Mouse (Mus musculus) frontal cortex, postnatal 25 days (tissue): ENCODE measurements around the gene Hhat.

Experiments
- DNase-seq, 2 experiments: peaks; one replicate each; pipeline ENCODE4 v3.0.0; 2022; ENCODE audit warnings: low spot score in 2 of 2

Gene Hhat

DNA sequence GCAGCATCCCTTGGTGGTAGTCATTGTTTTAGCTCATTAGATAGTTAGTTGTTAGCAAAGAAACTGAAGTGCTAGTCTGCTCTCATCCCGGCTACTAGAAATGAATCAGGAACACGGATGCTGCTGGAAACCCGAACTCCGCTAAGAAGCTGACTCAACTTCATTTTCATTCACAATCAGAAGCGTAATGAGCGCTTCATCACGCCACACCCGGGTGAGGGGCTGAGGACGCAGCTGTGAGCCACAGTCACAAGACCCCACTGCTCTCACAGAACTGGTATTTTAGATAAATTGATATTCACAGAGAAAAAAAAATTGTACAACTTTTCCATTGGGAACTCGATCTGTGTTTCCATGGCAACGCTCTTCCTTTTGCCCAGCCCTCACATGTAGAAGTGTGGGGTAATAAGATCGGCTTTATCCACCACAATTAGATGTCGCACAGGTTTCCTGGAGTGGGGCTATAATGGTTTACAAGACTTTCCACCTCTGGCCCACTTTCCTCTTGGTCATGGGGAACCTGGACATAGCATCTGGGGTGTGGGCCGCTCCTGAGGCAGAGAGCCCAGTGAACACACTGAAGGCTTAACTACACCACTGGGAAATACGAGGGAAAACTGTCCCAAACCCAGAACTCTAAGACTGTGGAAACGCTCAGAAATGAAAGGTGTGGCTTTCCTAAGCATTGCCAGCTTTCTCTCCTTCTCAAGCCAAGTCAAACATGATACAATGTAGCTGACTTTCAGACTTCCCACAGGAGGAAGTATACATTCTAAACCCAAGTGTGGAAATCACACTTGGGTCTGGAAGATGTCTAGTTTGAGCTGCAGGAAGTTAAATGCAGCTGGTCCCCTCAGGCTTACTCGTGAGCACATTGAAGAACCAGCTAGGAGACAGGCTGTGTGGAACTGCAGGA is 14.3 kb upstream of the Hhat start:
- no peak for DNase-seq

DNA sequence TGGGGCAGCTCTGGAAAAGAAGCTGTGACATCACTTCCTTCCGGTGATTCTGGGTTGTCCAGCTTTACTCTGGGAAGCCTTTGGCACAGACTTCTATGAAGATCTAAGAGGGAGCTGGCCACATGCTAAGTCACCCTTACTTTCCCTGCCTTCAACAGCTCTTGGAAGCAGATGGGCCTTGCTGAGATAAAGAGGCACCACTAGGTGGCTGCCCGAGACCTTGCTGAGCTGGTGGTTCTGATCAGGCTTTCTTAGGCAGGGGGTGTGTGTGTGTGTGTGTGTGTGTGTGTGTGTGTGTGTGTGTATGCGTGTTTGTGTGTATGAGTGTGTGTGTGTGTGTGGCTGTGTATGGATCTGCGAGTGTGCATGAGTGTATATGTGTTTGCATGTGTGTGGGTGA is 13.4 kb upstream of the Hhat start:
- DNase-seq = peak in 1 of 2 experiments; percentile 36

DNA sequence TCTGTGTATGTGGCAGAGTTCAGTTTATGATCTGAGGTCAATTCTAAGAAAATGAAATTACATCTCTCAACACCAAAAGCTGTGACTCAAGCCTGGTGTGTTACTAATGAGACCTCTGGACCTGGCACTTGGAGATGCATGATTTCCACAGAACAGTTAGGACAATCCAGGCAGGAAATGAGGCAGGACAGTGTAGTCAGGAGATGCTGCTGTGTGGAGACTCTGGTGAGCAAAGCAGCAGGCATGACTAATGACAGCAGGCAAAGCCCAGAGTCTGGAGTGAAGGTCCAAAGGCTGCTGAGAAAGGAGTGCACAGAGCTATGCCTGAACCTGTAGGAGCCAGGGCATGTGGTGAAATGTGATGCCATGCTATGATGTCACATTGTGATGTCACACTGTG is 10.2 kb upstream of the Hhat start:
- DNase-seq = no peak

DNA sequence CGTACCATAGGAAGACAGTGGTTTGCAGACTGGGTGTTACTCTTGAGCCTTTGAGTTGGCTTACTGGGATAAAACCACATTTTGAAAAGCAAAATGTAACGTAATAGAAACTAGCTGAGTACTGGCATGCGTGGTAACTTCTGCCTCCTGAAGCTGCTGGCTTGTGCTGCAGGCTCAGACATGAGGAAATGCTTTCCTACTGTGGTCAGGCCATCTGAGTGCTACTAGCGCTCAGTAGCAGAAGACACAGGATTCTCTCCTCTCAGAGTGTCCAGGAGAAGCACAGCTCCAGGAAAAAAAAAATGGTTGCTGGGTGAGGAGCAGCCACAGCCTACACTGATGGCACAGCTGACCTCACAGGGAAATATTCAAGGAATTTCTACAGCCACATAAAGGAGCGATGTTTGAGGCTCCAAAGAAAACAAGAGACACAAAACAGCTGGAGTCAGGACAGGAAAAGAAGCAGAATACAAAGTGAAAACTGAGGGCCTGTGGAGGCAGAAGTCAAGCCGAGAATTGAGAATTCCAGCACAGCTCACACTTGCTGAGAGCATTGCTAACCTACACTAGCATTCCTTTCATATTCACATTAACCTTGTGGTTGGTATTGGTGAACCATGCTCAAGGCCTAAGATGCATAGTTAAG is 8.0 kb upstream of the Hhat start:
- no peak for DNase-seq

DNA sequence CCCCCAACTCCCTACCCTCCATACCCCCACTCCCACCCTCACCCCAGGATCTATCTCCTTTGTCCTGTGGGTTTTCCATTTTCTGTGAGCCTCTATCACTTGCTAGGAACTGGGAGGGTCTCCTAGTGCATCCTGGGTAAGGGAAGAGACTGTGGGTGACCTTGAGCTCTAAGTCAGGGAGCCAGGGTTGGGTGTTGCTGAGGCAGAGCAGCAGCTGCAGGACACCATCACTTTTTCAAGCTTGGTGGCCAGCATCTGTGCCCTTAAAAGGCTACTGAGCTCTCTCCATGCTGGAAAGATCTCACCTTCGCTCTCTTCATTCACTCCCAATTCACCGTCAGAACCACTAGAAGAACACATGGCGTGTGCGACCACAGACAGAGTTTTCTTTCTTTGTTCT is 7.2 kb upstream of the Hhat start:
- DNase-seq = no peak

DNA sequence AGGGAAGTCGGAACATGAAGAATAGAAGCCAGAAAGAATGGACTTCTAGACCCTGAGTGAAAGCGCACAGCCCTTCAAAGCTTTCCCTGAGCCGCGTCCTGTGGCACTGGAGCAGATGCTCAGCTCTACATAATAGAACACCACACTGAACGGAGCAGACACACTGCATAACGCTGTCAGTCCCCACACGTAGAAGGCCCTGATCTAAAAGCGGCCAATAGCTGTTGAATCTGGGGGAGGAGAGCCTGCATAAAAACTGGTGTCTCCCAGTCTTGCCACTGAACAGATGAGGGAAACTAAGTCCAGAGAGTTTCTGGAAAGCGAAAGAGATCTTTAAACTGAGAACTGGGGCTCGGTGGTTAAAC is 911 bp downstream of the Hhat start:
- DNase-seq = no peak

DNA sequence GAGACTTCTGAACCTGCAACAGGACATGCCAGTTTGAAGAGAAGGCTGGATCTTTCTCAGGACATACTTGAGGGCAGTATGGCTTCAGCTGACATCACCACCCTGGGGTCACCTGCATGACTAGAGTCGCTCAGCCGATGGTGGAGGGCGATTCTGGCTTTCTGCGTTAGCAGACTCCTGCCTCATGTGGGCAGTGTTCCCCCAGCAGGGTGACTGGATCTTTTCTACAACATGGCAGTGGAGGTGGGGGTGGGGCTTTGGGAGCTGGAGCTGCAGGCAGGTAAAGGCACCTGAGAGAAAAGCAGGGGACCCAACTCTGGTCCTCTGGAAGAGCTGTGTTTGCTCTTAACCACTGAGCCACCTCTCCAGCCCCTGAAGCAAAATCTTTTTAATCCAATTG is 5.5 kb downstream of the Hhat start:
- no peak for DNase-seq

DNA sequence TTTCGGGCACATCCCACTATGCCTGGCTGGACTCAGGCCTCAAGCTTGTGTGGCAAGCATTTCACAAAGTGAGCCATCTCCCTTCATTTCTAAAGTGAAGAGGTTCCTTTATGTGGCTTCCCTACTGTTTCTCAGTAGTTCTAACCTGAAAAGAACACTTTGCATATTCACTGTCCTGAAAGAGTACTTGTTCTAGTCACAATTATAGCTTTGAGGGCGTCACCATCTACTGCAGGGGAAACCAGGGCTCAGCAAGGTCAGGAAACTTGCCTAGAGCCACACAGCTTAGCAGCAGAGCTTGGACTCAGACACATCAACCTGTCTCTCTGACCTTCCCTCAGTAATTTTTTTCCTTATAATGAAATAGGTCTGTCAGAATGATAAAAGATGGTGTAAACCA is 6.5 kb downstream of the Hhat start:
- DNase-seq = no peak

DNA sequence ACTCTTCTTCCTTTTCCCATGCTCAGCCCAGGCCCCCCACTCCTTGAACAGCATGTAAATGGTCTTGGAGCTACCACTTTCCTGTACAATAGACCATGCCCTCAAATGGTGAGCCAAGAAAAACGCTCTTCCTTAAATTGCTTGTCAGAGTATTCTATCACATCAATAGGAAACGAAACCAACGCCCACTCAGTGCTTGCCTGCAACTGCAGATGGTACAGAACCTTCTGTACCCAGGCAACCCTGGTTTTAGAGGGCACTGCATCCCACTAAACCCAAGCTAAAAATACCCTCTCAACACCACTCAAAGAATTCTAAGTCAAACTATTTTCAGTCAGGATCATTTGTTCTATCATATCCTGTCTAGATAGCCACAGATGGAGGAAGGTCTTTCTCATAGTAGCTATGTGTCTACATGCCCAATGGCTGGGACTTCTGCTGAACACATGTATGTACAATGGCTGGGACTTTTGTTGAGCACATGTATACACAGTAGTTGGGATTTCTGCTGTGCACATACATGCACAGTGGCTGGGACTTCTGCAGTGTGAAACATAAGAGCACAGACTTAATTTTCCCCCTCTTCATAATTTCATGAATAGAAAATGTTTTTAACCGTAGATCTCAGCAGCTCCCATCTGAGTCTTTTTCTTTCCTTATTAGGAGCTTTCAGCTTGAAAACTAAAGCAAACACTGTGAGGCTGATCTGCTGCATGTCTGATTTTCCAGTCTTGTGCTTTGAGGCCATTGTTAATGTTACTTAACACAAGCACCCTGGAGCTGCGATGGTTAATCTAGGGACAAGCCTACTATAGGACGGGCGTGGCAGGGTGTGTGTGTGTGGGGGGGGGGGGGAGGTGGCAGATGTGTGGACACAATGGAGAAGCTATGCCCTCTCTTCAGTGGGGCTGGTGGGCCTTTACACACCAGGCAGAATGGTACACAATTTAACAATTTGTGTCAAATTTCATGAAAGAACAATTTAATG is 7.8 kb downstream of the Hhat start:
- no peak for DNase-seq

DNA sequence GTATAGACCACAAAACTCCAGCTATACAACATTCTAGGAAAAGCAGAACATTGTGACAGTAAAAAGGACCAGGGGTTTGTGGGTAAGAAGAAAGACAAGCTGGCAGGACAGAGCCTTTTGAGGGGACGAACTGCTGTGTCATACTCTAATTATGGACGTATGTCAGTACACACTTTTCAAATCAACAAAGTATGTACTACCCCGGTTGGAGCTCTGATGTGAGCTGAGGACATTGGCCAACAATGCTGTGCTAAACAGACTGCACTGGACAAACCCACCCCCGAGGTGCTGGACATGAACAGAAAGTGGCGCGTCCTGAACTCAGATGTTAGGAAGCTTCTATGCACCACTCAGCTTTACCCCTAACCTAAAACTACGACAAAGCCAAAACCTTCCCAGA is 14.3 kb downstream of the Hhat start:
- no peak for DNase-seq

DNA sequence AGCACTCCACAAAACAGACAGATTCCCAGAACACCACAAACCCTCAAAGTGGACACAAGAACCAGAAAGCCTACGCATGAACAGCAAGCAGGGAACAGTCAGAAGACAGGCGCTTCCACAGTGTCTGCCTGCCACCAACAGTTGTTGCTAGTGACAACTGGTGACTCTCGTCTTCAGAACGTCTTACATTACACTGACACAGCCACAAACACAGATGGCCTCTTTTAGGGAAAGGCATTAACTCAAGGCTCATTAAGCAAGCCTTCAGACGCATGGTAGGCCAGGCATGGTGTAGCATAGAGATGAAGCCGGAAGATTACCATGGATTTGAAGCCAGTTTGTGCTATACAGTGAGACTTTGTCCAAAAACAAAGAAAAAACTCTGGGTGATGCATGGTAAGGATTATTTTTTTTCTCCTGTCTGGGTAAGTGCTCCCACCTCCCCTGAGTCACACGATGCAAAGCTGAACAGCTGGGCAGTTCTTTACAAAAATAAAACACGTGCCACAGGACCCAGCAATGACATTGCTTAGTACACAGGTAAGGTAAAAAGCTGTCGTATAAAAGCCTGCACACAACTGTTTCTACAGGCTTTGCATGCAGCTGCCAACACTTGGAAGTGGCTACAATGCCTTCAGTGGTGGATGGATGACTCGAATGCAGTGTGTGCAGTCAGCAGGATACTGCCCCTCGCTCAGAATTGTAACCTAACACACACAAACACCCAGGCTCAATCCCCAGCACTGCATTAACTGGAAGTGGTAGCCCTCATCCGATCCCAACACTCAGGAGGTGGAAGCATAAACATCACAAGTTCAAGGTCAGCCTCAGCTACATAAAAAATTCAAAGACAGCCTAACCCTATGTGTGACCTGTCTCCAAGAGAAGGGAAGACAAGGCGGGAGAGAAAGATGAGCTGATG is 15.1 kb downstream of the Hhat start:
- DNase-seq = no peak

DNA sequence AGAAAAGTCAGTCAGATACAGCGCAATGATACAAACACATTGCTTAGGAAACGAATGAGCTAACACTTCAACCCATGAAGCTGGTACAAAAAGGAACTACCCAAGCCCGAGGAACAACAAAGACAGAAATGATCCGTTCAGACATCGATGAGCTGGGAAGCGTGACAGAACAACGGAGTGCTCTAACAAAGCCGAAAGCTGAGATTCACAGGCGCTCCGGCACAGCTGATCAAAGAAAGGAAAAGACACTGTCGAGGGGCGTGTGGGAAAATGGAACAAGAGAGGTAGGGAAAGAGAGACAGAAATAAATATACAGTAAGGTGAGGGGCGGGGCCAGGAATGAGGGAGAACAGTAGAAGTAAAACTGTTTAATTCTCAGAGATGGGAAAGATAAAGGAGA is 15.8 kb downstream of the Hhat start:
- no peak for DNase-seq

DNA sequence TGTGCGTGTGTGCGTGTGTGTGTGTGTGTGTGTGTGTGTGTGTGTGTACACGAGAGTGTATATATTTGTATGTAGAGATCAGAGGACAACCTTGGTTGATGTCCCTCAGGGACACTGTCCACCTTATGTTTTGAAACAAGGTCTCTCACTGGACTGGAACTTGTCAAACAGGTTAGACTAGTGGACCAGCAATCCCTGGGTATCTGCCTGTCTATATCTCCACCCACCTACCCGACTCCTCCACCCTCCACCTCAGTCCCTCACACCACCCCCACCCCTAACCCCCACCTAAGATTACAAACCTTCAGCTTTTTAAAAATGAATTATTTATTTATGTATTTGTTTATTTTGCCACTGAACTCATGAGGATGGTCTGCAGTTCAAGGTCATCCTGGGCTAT is 16.8 kb downstream of the Hhat start:
- DNase-seq = no peak

DNA sequence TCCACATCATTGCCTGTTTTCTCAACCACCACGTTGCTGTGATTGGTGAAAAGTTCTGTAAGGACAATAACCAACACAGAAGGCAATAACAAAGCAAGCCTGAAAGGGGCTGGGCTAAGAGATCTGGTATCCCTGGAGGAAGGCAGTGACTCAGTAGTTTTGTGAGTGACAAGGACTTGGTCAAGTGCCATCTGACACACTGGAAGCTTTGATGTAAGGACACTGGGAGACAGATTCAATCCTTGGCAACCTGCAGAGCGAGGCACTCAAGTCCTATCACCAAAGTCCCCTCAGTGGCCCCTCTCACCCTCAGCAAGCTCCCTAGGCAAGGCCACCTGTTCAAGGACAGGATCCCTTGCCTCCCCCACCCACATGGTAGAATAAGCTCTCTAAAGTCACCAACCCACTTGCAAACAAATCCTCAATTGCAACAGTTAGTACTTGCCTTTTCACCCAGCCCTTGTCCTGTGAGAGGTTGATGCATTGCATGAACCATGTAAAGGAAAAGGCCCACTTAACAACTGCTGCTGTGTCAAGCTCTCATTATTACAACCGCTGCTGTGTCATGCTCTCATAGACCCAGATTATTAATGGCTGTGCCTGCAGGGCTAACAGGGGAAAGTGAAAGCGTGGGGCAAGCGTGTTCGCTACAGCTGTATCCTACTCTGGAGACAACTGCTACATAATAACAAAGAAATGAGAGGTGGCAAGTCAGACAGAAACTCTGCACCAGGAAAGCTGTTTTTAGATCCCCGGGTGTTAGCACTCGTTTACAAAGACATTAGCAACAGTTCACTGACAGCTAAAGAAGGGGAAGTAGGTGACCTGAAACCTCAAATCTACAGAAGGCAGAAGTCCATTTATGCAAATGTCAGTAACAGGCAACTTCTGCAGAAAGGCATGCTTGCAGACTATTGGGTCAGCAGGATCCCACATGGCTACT is 18.1 kb downstream of the Hhat start:
- DNase-seq = no peak

DNA sequence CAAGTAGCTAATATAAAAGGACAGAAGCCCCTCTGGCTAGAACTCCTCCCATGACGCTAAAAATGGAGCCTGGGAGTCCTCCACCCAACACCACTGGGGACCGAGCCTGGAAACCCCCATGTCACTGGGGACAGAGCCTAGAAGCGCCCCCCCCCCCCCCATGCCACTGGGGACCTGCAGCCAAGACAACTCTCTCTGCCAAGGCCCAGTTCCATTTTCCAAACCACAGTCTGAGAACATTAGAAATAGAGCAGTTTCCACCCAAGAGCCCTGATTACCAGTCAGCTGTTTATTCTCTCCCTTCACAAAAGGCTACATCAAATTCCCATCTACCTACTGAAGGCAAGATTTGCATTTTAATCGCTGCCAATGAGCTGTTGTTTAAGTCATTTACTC is 21.0 kb downstream of the Hhat start:
- no peak for DNase-seq

DNA sequence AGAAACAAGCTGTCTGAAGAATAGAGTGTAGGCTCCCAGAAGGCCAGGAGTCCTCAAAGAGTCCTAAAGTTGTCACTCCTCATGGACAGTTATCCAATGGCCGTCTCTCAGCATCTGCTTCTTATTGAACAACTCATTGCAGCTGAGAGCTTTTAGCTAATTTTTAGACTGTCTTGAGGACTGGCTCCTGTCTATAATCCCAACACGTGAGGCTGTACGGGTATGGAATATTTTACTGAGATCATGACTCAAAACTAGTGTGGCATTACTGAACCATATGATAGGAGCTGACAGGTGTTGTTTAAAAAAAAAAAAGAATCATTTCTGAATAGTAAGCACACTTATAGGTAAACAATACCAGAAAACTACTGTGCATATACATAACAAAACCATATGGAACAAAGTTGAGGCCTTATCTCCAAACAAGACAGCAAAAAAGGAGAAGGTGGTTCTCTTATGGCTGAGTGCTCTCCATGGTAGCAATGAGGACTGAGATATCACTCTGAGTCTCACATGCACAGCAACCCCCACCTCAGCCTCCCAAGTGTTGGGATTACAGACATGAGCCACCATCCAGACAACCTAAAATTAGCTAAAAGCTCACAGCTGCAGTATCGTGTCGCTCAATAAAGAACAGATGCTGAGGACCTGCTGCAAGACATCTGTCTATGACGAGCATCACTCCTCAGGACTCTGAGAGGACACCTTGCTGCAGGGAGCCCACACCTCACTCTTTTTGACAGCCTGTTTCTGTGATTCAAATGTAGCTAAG is 21.6 kb downstream of the Hhat start:
- DNase-seq = no peak

DNA sequence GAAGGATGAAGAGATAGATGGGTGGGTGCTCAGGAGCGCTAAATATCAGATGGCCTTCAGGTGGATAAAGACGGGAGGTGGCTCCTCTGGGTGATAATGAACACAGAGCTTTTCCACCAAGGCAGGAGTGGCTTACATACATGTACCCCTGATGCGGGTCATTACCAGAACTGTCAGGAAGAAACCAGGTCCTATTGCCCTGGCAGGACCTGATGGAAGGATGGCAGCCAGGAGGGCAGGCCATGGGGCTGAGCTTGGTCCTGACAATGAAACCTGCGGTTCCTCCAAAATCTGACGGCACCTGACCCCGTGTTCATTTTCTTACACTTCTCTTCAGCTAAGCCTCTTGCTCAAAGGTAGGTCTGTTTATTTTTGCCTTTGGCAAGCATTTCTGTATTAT is 24.8 kb downstream of the Hhat start:
- DNase-seq = no peak

DNA sequence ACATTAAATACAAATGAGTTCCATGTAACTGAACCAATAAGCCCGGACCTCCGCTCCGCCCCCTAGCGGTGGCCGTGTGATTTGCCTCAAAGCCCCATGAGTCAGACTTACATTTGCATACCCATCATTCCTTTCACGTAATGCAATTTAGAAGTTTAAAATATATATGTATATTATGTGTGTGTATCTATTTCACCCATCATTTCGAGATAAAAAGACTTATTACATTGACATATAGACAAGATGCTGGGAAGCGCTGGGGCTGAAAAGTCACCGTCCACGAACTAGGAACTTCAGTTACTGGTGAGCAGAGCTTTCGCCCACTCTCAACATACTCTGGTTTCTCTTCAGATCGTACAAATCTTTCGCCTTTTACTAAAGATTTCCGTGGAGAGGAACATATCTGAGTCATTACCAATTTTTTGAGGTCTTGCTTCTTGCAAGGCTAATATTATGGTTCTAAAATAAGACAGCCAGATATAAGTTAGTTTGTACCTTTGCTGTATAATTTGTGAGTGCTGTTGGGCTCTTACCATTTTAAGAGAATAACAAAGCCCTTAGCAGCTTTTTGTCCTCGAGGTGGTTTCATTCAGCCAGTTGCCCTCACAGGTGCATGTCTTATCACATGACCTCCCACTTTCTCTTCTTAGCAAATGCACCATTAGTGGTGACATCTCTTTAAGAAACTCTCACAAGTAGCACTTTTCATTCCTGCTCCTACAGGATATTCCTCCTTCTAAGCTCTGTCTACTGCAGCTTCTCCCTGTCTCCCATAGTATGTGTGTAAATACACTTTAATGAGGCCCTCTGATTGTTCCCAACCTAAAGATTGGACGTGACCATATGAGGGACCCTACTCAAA is 25.6 kb downstream of the Hhat start:
- no peak for DNase-seq
